Mouse (Mus musculus) intestine, embryonic 14.5 days (tissue): ENCODE results near the gene Gfral. TPM values are rescaled to one million over a fixed set of nuclear protein-coding genes. Genes with fewer than 3 reads are reported as not detected.

Experiments used
- ATAC-seq: fragments of 200-750 bp; cut with Nextera tagmentation; replicated peaks from 2 replicates; pipeline ENCODE4 v1.8.0; 2017; ENCODE audit warnings: low read depth, moderate number of reproducible peaks, moderate TSS enrichment, moderate library complexity; ENCODE audit not compliant: low FRiP score, low TSS enrichment
- DNase-seq: peaks from one replicate; pipeline ENCODE4 v3.0.0-alpha.2; 2018; ENCODE audit warnings: low spot score
- H3K27ac ChIP-seq: fragments of 300-500 bp; sonication (generic); 2 replicates; pipeline ENCODE4 v1.5.1; 2014; ENCODE audit warnings: low read depth, mild to moderate bottlenecking, control low read depth
- H3K27me3 ChIP-seq: fragments of 300-500 bp; sonication (generic); replicated peaks from 2 replicates; pipeline ENCODE4 v1.6.1; 2014; ENCODE audit warnings: low read length, control low read depth; ENCODE audit not compliant: control insufficient read depth, insufficient read depth
- H3K36me3 ChIP-seq: fragments of 300-500 bp; sonication (generic); 2 replicates; pipeline ENCODE4 v1.6.1; 2014; ENCODE audit warnings: low read length, control low read depth; ENCODE audit not compliant: control insufficient read depth, insufficient read depth
- H3K4me1 ChIP-seq: fragments of 300-500 bp; sonication (generic); replicated peaks from 2 replicates; pipeline ENCODE4 v1.6.1; 2014; ENCODE audit warnings: low read length, control low read depth, mixed read lengths; ENCODE audit not compliant: control insufficient read depth, insufficient read depth
- H3K4me2 ChIP-seq: fragments of 300-500 bp; sonication (generic); 2 replicates; pipeline ENCODE4 v1.6.1; 2014; ENCODE audit warnings: low read length
- H3K4me3 ChIP-seq: fragments of 300-500 bp; sonication (generic); 2 replicates; pipeline ENCODE4 v1.5.1; 2014; ENCODE audit warnings: low read depth, low read length, control low read depth, mixed read lengths
- H3K9ac ChIP-seq: fragments of 300-500 bp; sonication (generic); 2 replicates; pipeline ENCODE4 v1.6.1; 2014; ENCODE audit warnings: mild to moderate bottlenecking, low read length
- H3K9me3 ChIP-seq: fragments of 300-500 bp; sonication (generic); 2 replicates; pipeline ENCODE4 v1.6.1; 2016; ENCODE audit warnings: low read length, control low read depth; ENCODE audit not compliant: control insufficient read depth
- WGBS: fragments of 180-500 bp; shearing (Covaris S2); extraction: QIAGEN DNeasy Blood & Tissue Kit; methylation state at CpG from one replicate; pipeline ENCODE4 v1.1.7; 2014; 5-methylcytosine and 5-hydroxymethylcytosine counted together
- polyA plus RNA-seq: library from polyadenylated mRNA; unstranded; fragments of >200 nt; fragmentation: Nextera tagmentation; extraction: Ambion mirVana; gene quantifications from 2 replicates; pipeline ENCODE4 v1.2.1, GENCODE M21; 2014

The Gfral gene
- polyA plus RNA-seq, 1 experiment from 2014 or later: not detected

DNA sequence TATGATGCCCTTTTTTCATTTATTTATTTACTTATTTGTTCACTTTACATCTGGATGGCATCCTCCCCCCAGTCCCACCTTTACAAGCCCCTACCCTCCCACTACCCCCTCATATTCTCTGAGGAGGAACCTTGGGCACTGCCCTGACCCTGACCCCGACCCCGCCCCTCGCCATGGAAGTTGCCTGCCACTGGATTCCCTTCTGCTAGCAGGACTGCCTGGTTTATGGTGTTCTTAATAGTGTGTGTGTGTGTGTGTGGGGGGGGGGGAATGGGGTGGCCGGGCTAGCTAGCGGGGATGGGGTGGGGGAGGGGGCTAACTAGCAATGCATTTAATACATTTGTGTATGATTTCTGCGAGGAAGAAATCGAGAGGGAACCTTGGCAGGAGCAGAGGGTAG is 21.4 kb upstream of the Gfral start:
- Histone ChIP-seq H3K27me3 (no peaks in the 10 kb centered on the region), H3K4me2 (no peak overlapping the region), H3K4me1 (no peaks in the 10 kb centered on the region), H3K27ac (no peak overlapping the region), H3K9ac (no peak overlapping the region), H3K4me3 (no peak overlapping the region), H3K36me3 (no peaks in the 10 kb centered on the region), H3K9me3 (no peaks in the 10 kb centered on the region)
- DNase-seq (no peak), ATAC-seq (no peak)
- WGBS: 46% methylated on average over 7 of the region's 7 CpGs

- WGBS: 47% methylated on average over 11 of the region's 11 CpGs
- no peaks in the 10 kb centered on the region for H3K27me3 ChIP-seq
- no peak overlapping the region for H3K27ac ChIP-seq
- no peaks in the 10 kb centered on the region for H3K4me1 ChIP-seq
- no peak overlapping the region for H3K4me2 ChIP-seq
- no peak for DNase-seq
- H3K36me3 ChIP-seq: no peaks in the 10 kb centered on the region
- H3K4me3 ChIP-seq: no peak overlapping the region
- H3K9ac ChIP-seq: no peak overlapping the region
- no peaks in the 10 kb centered on the region for H3K9me3 ChIP-seq
- ATAC-seq: no peak
These were observed 16.9 kb upstream of the Gfral start for GRCm38 (mm10) chr9:76230400-76230799.

- no peak overlapping the region for H3K4me2 ChIP-seq
- H3K9ac ChIP-seq: no peak overlapping the region
- H3K27ac ChIP-seq: no peak overlapping the region
- no peaks in the 10 kb centered on the region for H3K4me1 ChIP-seq
- 54% methylated on average over 4 of the region's 4 CpGs for WGBS
- no peaks in the 10 kb centered on the region for H3K9me3 ChIP-seq
- no peaks in the 10 kb centered on the region for H3K36me3 ChIP-seq
- no peaks in the 10 kb centered on the region for H3K27me3 ChIP-seq
- no peak for DNase-seq
- H3K4me3 ChIP-seq: no peak overlapping the region
- ATAC-seq: no peak
These were observed 3.9 kb upstream of the Gfral start for GRCm38 (mm10) chr9:76217178-76217975.

DNA sequence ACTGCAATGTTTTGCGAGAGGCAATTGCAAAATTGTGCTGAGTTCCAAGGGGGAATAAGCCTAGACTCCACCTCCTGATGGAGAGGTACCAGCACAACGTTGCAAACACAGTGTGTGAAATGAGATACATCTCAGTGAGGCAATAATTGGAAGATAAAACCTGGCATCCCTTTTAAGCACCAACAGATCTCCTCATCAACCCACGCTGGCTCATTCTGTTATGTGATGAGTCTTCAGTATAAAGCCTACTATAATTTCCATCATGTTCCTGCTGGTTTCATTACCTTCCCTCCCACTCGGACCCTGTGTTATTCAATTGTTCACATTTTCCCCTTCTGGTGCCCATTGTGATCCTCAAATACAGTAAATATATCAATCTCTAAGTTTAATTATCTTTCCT is 1.2 kb upstream of the Gfral start:
- Histone ChIP-seq H3K36me3 (no peaks in the 10 kb centered on the region), H3K27ac (no peak overlapping the region), H3K9ac (no peak overlapping the region), H3K4me1 (no peaks in the 10 kb centered on the region), H3K9me3 (no peaks in the 10 kb centered on the region), H3K27me3 (no peaks in the 10 kb centered on the region), H3K4me2 (no peak overlapping the region), H3K4me3 (no peak overlapping the region)
- no peak for DNase-seq
- WGBS: 76% methylated on average over 4 of the region's 4 CpGs
- no peak for ATAC-seq

DNA sequence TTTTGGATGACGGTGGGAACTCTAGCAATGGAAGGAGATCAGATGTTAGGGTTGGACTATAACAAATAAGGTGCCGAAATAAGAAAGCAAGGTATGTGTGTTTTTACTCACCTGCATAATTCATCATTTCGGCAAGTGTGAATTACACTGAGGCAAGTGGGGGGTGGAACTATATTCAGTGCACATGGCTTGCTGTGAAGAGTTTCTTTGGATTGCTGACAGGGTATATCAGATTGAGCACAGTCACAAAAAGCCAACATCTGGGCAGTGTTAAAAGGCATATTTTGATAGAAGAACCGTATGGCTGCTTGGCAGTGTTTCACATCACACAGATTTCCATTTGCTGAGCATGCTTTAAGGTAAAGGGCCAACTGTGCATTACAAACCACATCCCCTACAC is 16.5 kb downstream of the Gfral start:
- Histone ChIP-seq H3K9ac (no peak overlapping the region), H3K4me1 (no peaks in the 10 kb centered on the region), H3K27ac (no peak overlapping the region), H3K9me3 (no peaks in the 10 kb centered on the region), H3K27me3 (no peaks in the 10 kb centered on the region), H3K4me2 (no peak overlapping the region), H3K36me3 (no peaks in the 10 kb centered on the region), H3K4me3 (no peak overlapping the region)
- WGBS: 79% methylated on average over 4 of the region's 4 CpGs
- no peak for DNase-seq
- ATAC-seq: no peak

DNA sequence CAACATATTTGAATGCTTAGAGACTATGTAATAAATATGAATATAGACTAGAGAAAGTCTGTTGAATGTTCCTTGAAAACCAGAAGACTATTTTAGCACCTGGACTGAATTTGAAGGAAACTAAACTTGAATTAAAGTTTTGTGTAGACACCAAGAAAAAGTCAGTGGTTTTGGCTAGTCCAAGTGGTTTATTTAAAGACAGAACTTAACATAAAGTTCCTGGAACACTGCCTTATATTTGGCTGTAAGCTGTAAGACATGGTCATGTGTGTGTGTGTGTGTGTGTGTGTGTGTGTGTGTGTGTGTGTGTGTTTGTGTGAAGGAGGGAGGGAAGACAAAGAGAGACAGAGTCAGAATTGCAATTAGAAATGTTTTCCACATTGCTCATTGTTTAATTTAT is 34.2 kb downstream of the Gfral start:
- DNase-seq (no peak), ATAC-seq (no peak)
- Histone ChIP-seq H3K27me3 (no peaks in the 10 kb centered on the region), H3K9ac (no peak overlapping the region), H3K36me3 (no peaks in the 10 kb centered on the region), H3K4me1 (no peaks in the 10 kb centered on the region), H3K27ac (no peak overlapping the region), H3K4me3 (no peak overlapping the region), H3K9me3 (no peaks in the 10 kb centered on the region), H3K4me2 (no peak overlapping the region)

DNA sequence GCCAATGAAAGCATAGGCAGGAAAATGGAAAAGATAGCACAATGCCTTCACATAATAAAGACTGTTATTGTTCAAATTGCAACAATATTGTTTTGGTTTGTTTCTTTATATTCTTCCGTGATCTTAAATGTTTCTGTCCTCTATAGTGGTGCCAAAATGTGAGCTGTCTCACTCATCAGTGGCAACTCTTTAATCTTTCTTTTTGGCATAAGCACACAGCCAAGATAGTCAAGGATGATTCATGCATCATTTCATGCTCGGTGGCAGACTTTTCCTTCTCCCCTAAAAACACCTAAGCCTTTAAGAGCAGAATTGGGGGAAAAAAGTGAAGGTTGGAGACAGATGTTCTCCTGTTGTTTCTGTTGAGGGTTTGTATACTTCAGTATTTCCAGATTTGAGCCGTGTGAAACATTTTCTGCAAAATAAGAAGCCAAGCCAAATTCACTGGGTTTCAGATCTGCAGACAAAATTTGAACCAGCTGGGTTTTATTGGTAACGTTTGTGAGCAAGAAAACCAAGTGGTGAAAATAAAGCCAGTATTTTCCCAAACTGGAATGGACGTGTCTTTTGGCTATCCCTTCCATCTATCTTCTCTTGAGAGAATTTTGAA is 40.7 kb downstream of the Gfral start:
- no peak overlapping the region for H3K4me3 ChIP-seq
- WGBS: 77% methylated on average over 5 of the region's 5 CpGs
- DNase-seq (no peak), ATAC-seq (no peak)
- H3K9me3 ChIP-seq: no peaks in the 10 kb centered on the region
- no peaks in the 10 kb centered on the region for H3K4me1 ChIP-seq
- H3K27me3 ChIP-seq: no peaks in the 10 kb centered on the region
- no peaks in the 10 kb centered on the region for H3K36me3 ChIP-seq
- no peak overlapping the region for H3K27ac ChIP-seq
- no peak overlapping the region for H3K4me2 ChIP-seq
- H3K9ac ChIP-seq: no peak overlapping the region

DNA sequence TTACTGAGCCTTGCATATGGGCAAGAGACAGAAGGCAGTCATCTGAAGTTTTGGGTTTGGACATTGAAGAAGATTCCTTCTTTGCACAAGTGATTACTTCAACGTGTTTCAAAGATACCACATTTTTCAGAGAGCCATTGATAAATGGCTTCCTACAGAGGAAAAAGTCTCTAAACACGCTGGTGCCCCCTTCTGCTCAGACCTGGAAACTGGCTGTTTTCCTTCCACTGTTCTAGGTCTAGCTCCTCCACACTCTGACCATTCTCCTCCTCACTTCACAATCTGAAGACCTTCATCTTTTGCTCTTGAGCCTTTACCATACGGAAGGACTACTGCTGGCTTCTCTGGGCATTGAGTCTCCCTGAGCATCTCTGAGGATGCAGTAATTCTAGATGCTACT is 45.1 kb downstream of the Gfral start:
- H3K27ac ChIP-seq: no peak overlapping the region
- no peak overlapping the region for H3K4me2 ChIP-seq
- H3K27me3 ChIP-seq: no peaks in the 10 kb centered on the region
- no peaks in the 10 kb centered on the region for H3K36me3 ChIP-seq
- no peak for ATAC-seq
- no peak overlapping the region for H3K9ac ChIP-seq
- H3K4me3 ChIP-seq: no peak overlapping the region
- 40% methylated on average over 3 of the region's 3 CpGs for WGBS
- H3K9me3 ChIP-seq: no peaks in the 10 kb centered on the region
- DNase-seq: no peak
- H3K4me1 ChIP-seq: no peaks in the 10 kb centered on the region

DNA sequence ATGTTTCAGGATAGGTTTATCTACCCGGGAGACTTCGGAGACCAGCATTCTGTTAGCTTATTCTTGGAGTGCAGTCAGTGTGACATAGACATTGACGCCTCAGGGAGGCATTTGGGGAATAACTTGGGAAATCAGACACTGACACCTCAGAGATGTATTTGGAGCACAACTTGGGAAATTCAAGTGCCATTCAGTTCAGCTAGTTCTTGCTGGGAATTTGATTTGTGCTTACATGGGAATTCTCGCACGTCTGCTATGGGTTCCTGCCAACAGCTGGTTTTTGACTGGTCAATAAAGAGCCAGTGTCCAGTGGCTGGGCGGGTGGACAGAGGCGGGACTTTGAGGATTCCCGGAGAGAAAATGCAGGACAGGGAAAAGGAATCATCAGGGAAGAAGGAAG is 51.0 kb downstream of the Gfral start:
- WGBS: 50% methylated on average over 8 of the region's 8 CpGs
- Histone ChIP-seq H3K36me3 (no peaks in the 10 kb centered on the region), H3K4me3 (no peak overlapping the region), H3K4me1 (no peaks in the 10 kb centered on the region), H3K4me2 (no peak overlapping the region), H3K27me3 (no peaks in the 10 kb centered on the region), H3K9me3 (no peaks in the 10 kb centered on the region), H3K27ac (no peak overlapping the region), H3K9ac (no peak overlapping the region)
- ATAC-seq: no peak
- no peak for DNase-seq
